Comparison of ENCODE assay signal across 22 mouse cellular contexts in the genomic region with DNA sequence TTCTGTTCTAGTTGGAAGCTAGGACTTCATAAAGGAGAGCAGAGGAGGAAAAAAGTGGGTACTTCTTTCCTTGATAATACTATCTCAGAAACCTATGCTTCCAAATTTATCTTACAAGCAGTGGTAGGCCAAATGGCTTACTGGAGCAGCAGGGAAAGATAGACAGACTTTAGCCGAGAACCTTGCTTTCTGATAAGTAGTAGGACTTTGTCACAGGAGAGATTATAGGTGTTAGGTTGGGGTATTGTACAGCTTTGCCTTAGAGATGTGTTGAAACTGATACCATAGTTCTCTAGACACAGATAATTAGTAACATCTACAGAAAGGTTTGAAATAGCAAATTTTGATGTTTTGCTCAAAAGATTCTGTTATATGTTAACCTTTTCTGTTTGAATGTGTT. TPM values are rescaled to one million over a fixed set of nuclear protein-coding genes. Genes with fewer than 3 reads are reported as not detected.
A peak's percentile ranks its signal among the peaks of the same experiment; 100 is the strongest.
DNase-seq lines count a peak whose midpoint lies in the region; ATAC-seq and TF ChIP-seq lines count a peak whose summit lies in the region.
"Had no signal": no experiment of that assay in that cellular context is flagged by ENCODE, and none has a peak within 500 bp of the region (broad histone marks: within the 10 kb centered on the region; RNA-seq: fewer than 3 reads in every experiment).

No protein-coding gene starts in this region.

- no peaks in the 10 kb centered on the region for H3K27me3 ChIP-seq in intestine, embryonic 15.5 days (replicated peaks)
- no peaks in the 10 kb centered on the region for H3K27me3 ChIP-seq in intestine, postnatal 0 days (replicated peaks; ENCODE audit: control insufficient read depth, insufficient read depth, low read length)
- no peaks in the 10 kb centered on the region for H3K27me3 ChIP-seq in liver, adult 2 months (ENCODE audit: control insufficient read depth, insufficient read depth, low read length)
- no peaks in the 10 kb centered on the region for H3K27me3 ChIP-seq in liver, postnatal 0 days (ENCODE audit: insufficient read depth, low read length)
- H3K27me3 ChIP-seq in intestine, embryonic 16.5 days (replicated peaks; ENCODE audit: control insufficient read depth, insufficient read depth, low read length) = no peaks in the 10 kb centered on the region
- H3K27me3 ChIP-seq: CH12.LX, Patski had no signal

- H3K4me2 ChIP-seq in intestine, embryonic 15.5 days (replicated peaks) = no peak overlapping the region
- H3K4me2 ChIP-seq in intestine, postnatal 0 days (replicated peaks; ENCODE audit: low read depth) = no peak overlapping the region
- H3K4me2 ChIP-seq in liver, postnatal 0 days (ENCODE audit: low read depth, low read length) = no peak overlapping the region
- no peak overlapping the region for H3K4me2 ChIP-seq in intestine, embryonic 16.5 days (ENCODE audit: low read depth, low read length)

- no peaks in the 10 kb centered on the region for H3K36me3 ChIP-seq in intestine, embryonic 15.5 days
- no peaks in the 10 kb centered on the region for H3K36me3 ChIP-seq in intestine, postnatal 0 days (ENCODE audit: control insufficient read depth, insufficient read depth)
- H3K36me3 ChIP-seq in liver, adult 2 months (ENCODE audit: control insufficient read depth, insufficient read depth, low read length) = peaks cover 8% of the 10 kb centered on the region
- H3K36me3 ChIP-seq in liver, postnatal 0 days (replicated peaks; ENCODE audit: insufficient read depth, low read length) = no peaks in the 10 kb centered on the region
- H3K36me3 ChIP-seq in intestine, embryonic 16.5 days (ENCODE audit: control insufficient read depth, insufficient read depth, low read length) = no peaks in the 10 kb centered on the region
- H3K36me3 ChIP-seq: G1E had no signal

- H3K4me3 ChIP-seq in intestine, embryonic 15.5 days (replicated peaks) = no peak overlapping the region
- H3K4me3 ChIP-seq in intestine, postnatal 0 days (ENCODE audit: low read depth, low read length) = no peak overlapping the region
- no peak overlapping the region for H3K4me3 ChIP-seq in liver, adult 2 months (ENCODE audit: insufficient read depth, low read depth, low read length)
- no peak overlapping the region for H3K4me3 ChIP-seq in liver, postnatal 0 days (ENCODE audit: low read depth, low read length)
- no peak overlapping the region for H3K4me3 ChIP-seq in intestine, embryonic 16.5 days (ENCODE audit: low read length)

- no peak overlapping the region for H3K9ac ChIP-seq in intestine, embryonic 15.5 days
- H3K9ac ChIP-seq in intestine, postnatal 0 days (ENCODE audit: low read depth, low read length) = no peak overlapping the region
- no peak overlapping the region for H3K9ac ChIP-seq in liver, adult 2 months (ENCODE audit: low read depth, low read length)
- H3K9ac ChIP-seq in liver, postnatal 0 days (replicated peaks) = no peak overlapping the region
- H3K9ac ChIP-seq in intestine, embryonic 16.5 days (ENCODE audit: low read depth, low read length) = no peak overlapping the region

- H3K27ac ChIP-seq in intestine, embryonic 15.5 days = no peak overlapping the region
- H3K27ac ChIP-seq in intestine, postnatal 0 days (ENCODE audit: low read depth, low read length) = no peak overlapping the region
- no peak overlapping the region for H3K27ac ChIP-seq in liver, adult 2 months (replicated peaks; ENCODE audit: insufficient read depth, low read depth, low read length)
- H3K27ac ChIP-seq in liver, postnatal 0 days (ENCODE audit: low read depth) = no peak overlapping the region
- no peak overlapping the region for H3K27ac ChIP-seq in intestine, embryonic 16.5 days (ENCODE audit: low read length)

- no peaks in the 10 kb centered on the region for H3K4me1 ChIP-seq in intestine, embryonic 15.5 days (replicated peaks)
- H3K4me1 ChIP-seq in intestine, postnatal 0 days (replicated peaks; ENCODE audit: control insufficient read depth, insufficient read depth, low read length) = 0 out of 2 replicates have a peak, but pooled peaks cover 3% of the 10 kb centered on the region
- peaks cover 29% of the 10 kb centered on the region; the same call in 1 of the 2 replicates for H3K4me1 ChIP-seq in liver, adult 2 months (ENCODE audit: control insufficient read depth, insufficient read depth, low read length)
- no peaks in the 10 kb centered on the region for H3K4me1 ChIP-seq in liver, postnatal 0 days (ENCODE audit: insufficient read depth)
- H3K4me1 ChIP-seq in intestine, embryonic 16.5 days (ENCODE audit: control insufficient read depth, insufficient read depth, low read length) = peaks cover 5% of the 10 kb centered on the region; the same call in 1 of the 2 replicates

- DNase-seq in liver, adult 2 months (ENCODE audit: extremely low read depth, low read depth, low spot score) = peak; percentile 44
- DNase-seq in liver, postnatal 0 days = no peak
- DNase-seq in kidney, postnatal 4 days = no peak
- DNase-seq: adrenal gland, adult 2 months; adrenal gland, adult 8-10 months; adrenal gland, postnatal 10 days; adrenal gland, postnatal 14 days; adrenal gland, postnatal 25 days; adrenal gland, postnatal 36 days; B cell, adult 2 months; cerebellum, adult 11 months; cerebellum, adult 11-12 months; cerebellum, adult 18-20 months had no signal

- ATAC-seq in intestine, embryonic 15.5 days = peak; percentile 66
- no peak for ATAC-seq in intestine, postnatal 0 days
- ATAC-seq in liver, postnatal 0 days = no peak
- ATAC-seq in intestine, embryonic 16.5 days = peak; percentile 83
- ATAC-seq: activated CD4-positive, CD25-positive, alpha-beta regulatory T cell, adult 4 months; CD4-positive, CD25-positive, alpha-beta regulatory T cell, adult 4 months; Patski had no signal

- H3K79me2 ChIP-seq in liver, adult 2 months (ENCODE audit: control insufficient read depth, insufficient read depth, low read length) = peaks cover 3% of the 10 kb centered on the region

- no peak for TF ChIP-seq EP300 in liver, postnatal 0 days (IDR thresholded peaks at IDR 0.05; ENCODE audit: low read depth)

- no peak for TF ChIP-seq POLR2A in liver, adult 2 months (IDR thresholded peaks at IDR 0.05; ENCODE audit: extremely low read depth, insufficient read depth, low read length)

- TF ChIP-seq CTCF in intestine, postnatal 0 days (IDR thresholded peaks at IDR 0.05; ENCODE audit: low read depth) = no peak
- no peak for TF ChIP-seq CTCF in liver, adult 2 months (IDR thresholded peaks at IDR 0.05; ENCODE audit: low read depth, low read length)
- no peak for TF ChIP-seq CTCF in liver, postnatal 0 days (IDR thresholded peaks at IDR 0.05; ENCODE audit: low read depth)

- H3K9me3 ChIP-seq in intestine, embryonic 15.5 days = no peaks in the 10 kb centered on the region
- no peaks in the 10 kb centered on the region for H3K9me3 ChIP-seq in intestine, postnatal 0 days (ENCODE audit: control insufficient read depth)
- no peaks in the 10 kb centered on the region for H3K9me3 ChIP-seq in liver, postnatal 0 days (ENCODE audit: low read length)
- H3K9me3 ChIP-seq in intestine, embryonic 16.5 days (ENCODE audit: control insufficient read depth, low read length) = no peaks in the 10 kb centered on the region
- H3K9me3 ChIP-seq: G1E had no signal

- 65% methylated on average over 1 of the region's 1 CpGs for WGBS in intestine, embryonic 15.5 days
- 36% methylated on average over 1 of the region's 1 CpGs for WGBS in intestine, postnatal 0 days
- 26% methylated on average over 1 of the region's 1 CpGs for WGBS in liver, adult 2 months
- WGBS in liver, postnatal 0 days (ENCODE audit: insufficient replicate concordance) = 67% methylated on average over 1 of the region's 1 CpGs
- 61% methylated on average over 1 of the region's 1 CpGs for WGBS in intestine, embryonic 16.5 days

RNA-seq across cellular contexts. Expression of a gene that starts 28.6 kb away (rescaled TPM):
- 24.2 and 26.2 TPM in 2 replicates for polyA plus RNA-seq in intestine, embryonic 15.5 days (2015; fragmentation: Nextera tagmentation; extraction: Ambion mirVana)
- polyA plus RNA-seq in intestine, postnatal 0 days (2015; fragmentation: Nextera tagmentation; extraction: Ambion mirVana) = 39.7 and 49.9 TPM in 2 replicates
- total RNA-seq in liver, adult 2 months (2014; rRNA removed) = 468 and 470 TPM in 2 replicates
- 65.4 and 77.8 TPM in 2 replicates for polyA plus RNA-seq in liver, adult 2 months (2012; rRNA removed)
- 38.5 and 40.6 TPM in 2 replicates for polyA plus RNA-seq in liver, postnatal 0 days (2015; fragmentation: Nextera tagmentation; extraction: Ambion mirVana)
- 37.3 and 47.8 TPM in 2 replicates for polyA plus RNA-seq in intestine, embryonic 16.5 days (2015; fragmentation: Nextera tagmentation; extraction: Ambion mirVana)
- total RNA-seq: CH12.LX, MEL had no signal
- polyA plus RNA-seq: activated CD4-positive, CD25-positive, alpha-beta regulatory T cell, adult 4 months; CD4-positive, CD25-positive, alpha-beta regulatory T cell, adult 4 months; G1E had no signal

Comparison
In these comparisons a context has a peak if more than half of its experiments do, and no peak if none do; other contexts are left out.
1. ATAC-seq: peak in intestine, embryonic 15.5 days (single experiment) and intestine, embryonic 16.5 days (single experiment); none in intestine, postnatal 0 days (single experiment) and liver, postnatal 0 days (single experiment).